Mouse (Mus musculus): ENCODE measurements around the gene Pwwp2a. TPM values are rescaled to one million over a fixed set of nuclear protein-coding genes. Genes with fewer than 3 reads are reported as not detected.
A peak's percentile ranks its signal among the peaks of the same experiment; 100 is the strongest.

Gene Pwwp2a
- 28.9 and 31.0 TPM in 2 replicates for polyA plus RNA-seq (2016; fragmentation: Nextera tagmentation; extraction: Ambion mirVana)

GRCm38 (mm10) chr11:43681472-43682414, at the start of gene Pwwp2a:
Gene Pwwp2a (plus strand): TSS chr11:43681998.
- Histone ChIP-seq H3K4me3 (peak within 1 kb of the TSS; percentile 94), H3K9me3 (replicated peaks) (no peaks in the 10 kb centered on the region), H3K4me1 (peaks cover 29% of the 10 kb centered on the region), H3K27me3 (ENCODE audit: low read depth, poor library complexity, severe bottlenecking) (no peaks in the 10 kb centered on the region), H3K36me3 (peaks cover 31% of the 10 kb centered on the region), H3K27ac (replicated peaks) (peak within 1 kb of the TSS; percentile 99)
- DNase-seq (ENCODE audit: low spot score): peak; percentile 99
- WGBS: under 1% methylated on average over 70 of the region's 87 CpGs

- Histone ChIP-seq H3K27ac (replicated peaks) (no peak overlapping the region), H3K4me1 (peaks cover 29% of the 10 kb centered on the region)
- 56% methylated on average over 4 of the region's 4 CpGs for WGBS
Measured at GRCm38 (mm10) chr11:43632566-43632965, 49.2 kb upstream of the Pwwp2a start.

GRCm38 (mm10) chr11:43633165-43633564, 48.6 kb upstream of the Pwwp2a start:
- H3K4me3 ChIP-seq: no peak overlapping the region
- no peaks in the 10 kb centered on the region for H3K36me3 ChIP-seq
- no peaks in the 10 kb centered on the region for H3K27me3 ChIP-seq (ENCODE audit: low read depth, poor library complexity, severe bottlenecking)
- H3K27ac ChIP-seq (replicated peaks): peak overlapping the region; percentile 77
- DNase-seq (ENCODE audit: low spot score): no peak
- 83% methylated on average over 6 of the region's 6 CpGs for WGBS
- no peaks in the 10 kb centered on the region for H3K9me3 ChIP-seq (replicated peaks)
- peaks cover 29% of the 10 kb centered on the region for H3K4me1 ChIP-seq

More at GRCm38 (mm10) chr11:43632566-43632965, 49.2 kb upstream of the Pwwp2a start:
- no peaks in the 10 kb centered on the region for H3K27me3 ChIP-seq (ENCODE audit: low read depth, poor library complexity, severe bottlenecking)
- H3K4me3 ChIP-seq: no peak overlapping the region
- no peaks in the 10 kb centered on the region for H3K36me3 ChIP-seq
- no peak for DNase-seq (ENCODE audit: low spot score)
- H3K9me3 ChIP-seq (replicated peaks): no peaks in the 10 kb centered on the region

- 26% methylated on average over 19 of the region's 19 CpGs for WGBS
- H3K27me3 ChIP-seq (ENCODE audit: low read depth, poor library complexity, severe bottlenecking): no peaks in the 10 kb centered on the region
- H3K36me3 ChIP-seq: no peaks in the 10 kb centered on the region
- peak; percentile 65 for DNase-seq (ENCODE audit: low spot score)
- H3K4me3 ChIP-seq: peak overlapping the region; percentile 31
- peak overlapping the region; percentile 77 for H3K27ac ChIP-seq (replicated peaks)
- no peaks in the 10 kb centered on the region for H3K9me3 ChIP-seq (replicated peaks)
- H3K4me1 ChIP-seq: peaks cover 29% of the 10 kb centered on the region
Measured at GRCm38 (mm10) chr11:43633658-43634401, 48.0 kb upstream of the Pwwp2a start.

- Histone ChIP-seq H3K4me3 (no peak overlapping the region), H3K36me3 (no peaks in the 10 kb centered on the region), H3K4me1 (peaks cover 22% of the 10 kb centered on the region), H3K27ac (replicated peaks) (no peak overlapping the region), H3K27me3 (ENCODE audit: low read depth, poor library complexity, severe bottlenecking) (no peaks in the 10 kb centered on the region), H3K9me3 (replicated peaks) (peaks cover 6% of the 10 kb centered on the region; the same call in 1 of the 2 replicates)
- 87% methylated on average over 4 of the region's 4 CpGs for WGBS
- no peak for DNase-seq (ENCODE audit: low spot score)
Measured at GRCm38 (mm10) chr11:43636761-43637160, 45.0 kb upstream of the Pwwp2a start.

- Histone ChIP-seq H3K4me1 (peaks cover 19% of the 10 kb centered on the region), H3K36me3 (no peaks in the 10 kb centered on the region), H3K4me3 (no peak overlapping the region), H3K27me3 (ENCODE audit: low read depth, poor library complexity, severe bottlenecking) (no peaks in the 10 kb centered on the region), H3K27ac (replicated peaks) (no peak overlapping the region), H3K9me3 (replicated peaks) (peaks cover 6% of the 10 kb centered on the region; the same call in 1 of the 2 replicates)
- DNase-seq (ENCODE audit: low spot score): no peak
- WGBS: 93% methylated on average over 3 of the region's 3 CpGs
Measured at GRCm38 (mm10) chr11:43638486-43638885, 43.3 kb upstream of the Pwwp2a start.

GRCm38 (mm10) chr11:43643180-43643591, 38.6 kb upstream of the Pwwp2a start:
- peaks cover 6% of the 10 kb centered on the region; the same call in 1 of the 2 replicates for H3K9me3 ChIP-seq (replicated peaks)
- H3K4me1 ChIP-seq: peaks cover 19% of the 10 kb centered on the region
- no peak overlapping the region for H3K4me3 ChIP-seq
- no peaks in the 10 kb centered on the region for H3K27me3 ChIP-seq (ENCODE audit: low read depth, poor library complexity, severe bottlenecking)
- WGBS: 54% methylated on average over 2 of the region's 2 CpGs
- no peak for DNase-seq (ENCODE audit: low spot score)
- H3K36me3 ChIP-seq: no peaks in the 10 kb centered on the region
- peak overlapping the region; percentile 69 for H3K27ac ChIP-seq (replicated peaks)

- WGBS: 82% methylated on average over 3 of the region's 3 CpGs
- Histone ChIP-seq H3K4me3 (no peak overlapping the region), H3K36me3 (no peaks in the 10 kb centered on the region), H3K27me3 (ENCODE audit: low read depth, poor library complexity, severe bottlenecking) (no peaks in the 10 kb centered on the region), H3K27ac (replicated peaks) (no peak overlapping the region), H3K4me1 (peaks cover 19% of the 10 kb centered on the region), H3K9me3 (replicated peaks) (no peaks in the 10 kb centered on the region)
- DNase-seq (ENCODE audit: low spot score): no peak
Measured at GRCm38 (mm10) chr11:43645286-43645685, 36.5 kb upstream of the Pwwp2a start.

GRCm38 (mm10) chr11:43653051-43653475, 28.7 kb upstream of the Pwwp2a start:
- Histone ChIP-seq H3K27me3 (ENCODE audit: low read depth, poor library complexity, severe bottlenecking) (no peaks in the 10 kb centered on the region), H3K27ac (replicated peaks) (peak overlapping the region; percentile 78), H3K4me3 (no peak overlapping the region; the same call in 1 of the 2 replicates), H3K36me3 (no peaks in the 10 kb centered on the region), H3K9me3 (replicated peaks) (no peaks in the 10 kb centered on the region), H3K4me1 (peaks cover 13% of the 10 kb centered on the region)
- 30% methylated on average over 14 of the region's 14 CpGs for WGBS
- peak; percentile 51 for DNase-seq (ENCODE audit: low spot score)

GRCm38 (mm10) chr11:43656464-43656863, 25.3 kb upstream of the Pwwp2a start:
- Histone ChIP-seq H3K4me3 (no peak overlapping the region), H3K27ac (replicated peaks) (no peak overlapping the region), H3K36me3 (no peaks in the 10 kb centered on the region), H3K4me1 (peaks cover 13% of the 10 kb centered on the region), H3K27me3 (ENCODE audit: low read depth, poor library complexity, severe bottlenecking) (no peaks in the 10 kb centered on the region), H3K9me3 (replicated peaks) (no peaks in the 10 kb centered on the region)
- 74% methylated on average over 10 of the region's 10 CpGs for WGBS
- DNase-seq (ENCODE audit: low spot score): no peak

GRCm38 (mm10) chr11:43658010-43658409, 23.8 kb upstream of the Pwwp2a start:
- DNase-seq (ENCODE audit: low spot score): no peak
- 93% methylated on average over 1 of the region's 1 CpGs for WGBS
- H3K27me3 ChIP-seq (ENCODE audit: low read depth, poor library complexity, severe bottlenecking): no peaks in the 10 kb centered on the region
- H3K27ac ChIP-seq (replicated peaks): no peak overlapping the region
- H3K9me3 ChIP-seq (replicated peaks): no peaks in the 10 kb centered on the region
- H3K4me1 ChIP-seq: peaks cover 7% of the 10 kb centered on the region
- H3K4me3 ChIP-seq: no peak overlapping the region
- H3K36me3 ChIP-seq: no peaks in the 10 kb centered on the region

- peak; percentile 62 for DNase-seq (ENCODE audit: low spot score)
- Histone ChIP-seq H3K36me3 (no peaks in the 10 kb centered on the region), H3K9me3 (replicated peaks) (peaks cover 4% of the 10 kb centered on the region), H3K4me3 (no peak overlapping the region), H3K27me3 (ENCODE audit: low read depth, poor library complexity, severe bottlenecking) (peaks cover 39% of the 10 kb centered on the region), H3K4me1 (peaks cover 23% of the 10 kb centered on the region), H3K27ac (replicated peaks) (peak overlapping the region; percentile 61)
- WGBS: 54% methylated on average over 19 of the region's 19 CpGs
Measured at GRCm38 (mm10) chr11:43667038-43667745, 14.6 kb upstream of the Pwwp2a start.
